29 mouse cellular contexts compared by ENCODE assay signal in the genomic region with DNA sequence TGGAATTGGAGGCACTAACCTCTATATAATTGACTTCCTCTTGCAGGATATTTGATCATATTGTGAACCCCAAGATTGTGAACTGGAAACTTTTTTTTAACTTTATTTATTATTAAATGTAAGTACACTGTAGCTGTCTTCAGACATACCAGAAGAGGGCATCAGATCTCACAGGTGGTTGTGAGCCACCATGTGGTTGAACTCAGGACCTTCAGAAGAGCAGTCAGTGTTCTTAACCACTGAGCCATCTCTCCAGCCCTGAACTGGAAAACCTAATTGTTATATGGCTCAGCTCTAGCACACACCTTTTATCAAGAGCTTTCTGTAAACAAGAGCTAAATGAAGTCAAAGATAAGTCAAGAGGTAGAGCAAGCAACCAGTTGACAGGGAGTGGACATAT. TPM values are rescaled to one million over a fixed set of nuclear protein-coding genes. Genes with fewer than 3 reads are reported as not detected.
DNase-seq lines count a peak whose midpoint lies in the region; ATAC-seq and TF ChIP-seq lines count a peak whose summit lies in the region.
"Had no signal": no experiment of that assay in that cellular context is flagged by ENCODE, and none has a peak within 500 bp of the region (broad histone marks: within the 10 kb centered on the region; RNA-seq: fewer than 3 reads in every experiment).

No protein-coding gene starts in this region.

- no peak overlapping the region for H3K4me2 ChIP-seq in stomach, postnatal 0 days (replicated peaks; ENCODE audit: low read depth)
- H3K4me2 ChIP-seq: heart, embryonic 15.5 days; kidney, embryonic 15.5 days; limb, embryonic 13.5 days; neural tube, embryonic 12.5 days had no signal

- peak; percentile 39 for TF ChIP-seq CTCF in layer of hippocampus, adult 2 months (conservative IDR thresholded peaks at IDR 0.05)
- peak; percentile 27 for TF ChIP-seq CTCF in Patski (IDR thresholded peaks at IDR 0.05)
- TF ChIP-seq CTCF in stomach, postnatal 0 days (IDR thresholded peaks at IDR 0.05; ENCODE audit: low read depth) = peak; percentile 45

- no peak for ATAC-seq in Patski
- no peak for ATAC-seq in stomach, postnatal 0 days (ENCODE audit: low FRiP score, low TSS enrichment)
- ATAC-seq in megakaryocyte, adult 5-6 weeks (ENCODE audit: poor library complexity, severe bottlenecking) = no peak
- ATAC-seq: hindbrain, embryonic 16.5 days had no signal

- H3K36me3 ChIP-seq in stomach, postnatal 0 days (ENCODE audit: control insufficient read depth, insufficient read depth, low read length) = no peaks in the 10 kb centered on the region
- H3K36me3 ChIP-seq: heart, embryonic 15.5 days had no signal

- no peak for DNase-seq in layer of hippocampus, adult 2 months (ENCODE audit: low spot score in 2 of 2)
- no peak for DNase-seq in layer of hippocampus, adult 9-11 months
- peak; percentile 55 for DNase-seq in thymus, postnatal 0 days (ENCODE audit: low spot score)
- no peak for DNase-seq in thymus, adult 18-20 months
- DNase-seq in Patski (ENCODE audit: low read depth, low spot score) = no peak
- no peak for DNase-seq in stomach, postnatal 0 days (ENCODE audit: low spot score)
- no peak for DNase-seq in adrenal gland, postnatal 14 days
- DNase-seq: adrenal gland, postnatal 10 days; cerebellum, adult 11 months; cerebellum, postnatal 14 days; embryo, embryonic 11 days; heart, adult 18-20 months; heart, postnatal 4 days; lung, postnatal 4 days; right cerebral cortex, adult 18-20 months had no signal

- no peak for TF ChIP-seq EP300 in stomach, postnatal 0 days (optimal IDR thresholded peaks at IDR 0.05)

- in situ Hi-C loops in Patski (cut with MboI; ENCODE audit: low pct_unique_long_range_greater_than_20kb) = loop anchor here (5.0 kb wide), 1 partner anchor 36 kb away; no protein-coding TSS in a partner anchor

- no peak overlapping the region for H3K4me3 ChIP-seq in layer of hippocampus, adult 2 months
- no peak overlapping the region for H3K4me3 ChIP-seq in stomach, postnatal 0 days (ENCODE audit: low read depth, low read length)
- H3K4me3 ChIP-seq: forebrain, embryonic 10.5 days; heart, embryonic 15.5 days; kidney, embryonic 15.5 days; limb, embryonic 13.5 days; midbrain, embryonic 10.5 days; neural tube, embryonic 12.5 days had no signal

- CTCF ChIA-PET in Patski (lab: Charles Lee) = interaction anchor here (1.1 to 3.2 kb wide), 6 partner anchors 16 to 43 kb away, joined by 3 to 15 read pairs (median 4); no protein-coding TSS in a partner anchor

- no peak overlapping the region for H3K9ac ChIP-seq in stomach, postnatal 0 days (ENCODE audit: low read length)
- H3K9ac ChIP-seq: heart, embryonic 15.5 days; kidney, embryonic 15.5 days; limb, embryonic 13.5 days; neural tube, embryonic 12.5 days had no signal

- no peaks in the 10 kb centered on the region for H3K27me3 ChIP-seq in Patski
- H3K27me3 ChIP-seq in stomach, postnatal 0 days (ENCODE audit: control insufficient read depth, insufficient read depth, low read length) = no peaks in the 10 kb centered on the region
- H3K27me3 ChIP-seq: heart, embryonic 15.5 days; kidney, embryonic 15.5 days; limb, embryonic 13.5 days; neural tube, embryonic 12.5 days had no signal

- H3K9me3 ChIP-seq in stomach, postnatal 0 days (ENCODE audit: control insufficient read depth, low read length) = no peaks in the 10 kb centered on the region
- H3K9me3 ChIP-seq: forebrain, embryonic 10.5 days; heart, embryonic 15.5 days; kidney, embryonic 15.5 days; limb, embryonic 13.5 days; midbrain, embryonic 10.5 days; neural tube, embryonic 12.5 days had no signal

- POLR2A ChIA-PET in Patski (lab: Charles Lee) = interaction anchor here (0.6 kb wide), 1 partner anchor 18 kb away, joined by 3 read pairs; no protein-coding TSS in a partner anchor

- no peaks in the 10 kb centered on the region for H3K4me1 ChIP-seq in stomach, postnatal 0 days (replicated peaks; ENCODE audit: control insufficient read depth, insufficient read depth)
- H3K4me1 ChIP-seq: forebrain, embryonic 10.5 days; heart, embryonic 15.5 days; kidney, embryonic 15.5 days; limb, embryonic 13.5 days; midbrain, embryonic 10.5 days; neural tube, embryonic 12.5 days had no signal

- no peak overlapping the region for H3K27ac ChIP-seq in layer of hippocampus, adult 2 months
- H3K27ac ChIP-seq in stomach, postnatal 0 days (replicated peaks) = no peak overlapping the region
- H3K27ac ChIP-seq: forebrain, embryonic 10.5 days; heart, embryonic 15.5 days; kidney, embryonic 15.5 days; limb, embryonic 13.5 days; midbrain, embryonic 10.5 days; neural tube, embryonic 12.5 days had no signal

RNA-seq across cellular contexts. Expression of gene Dusp2, which starts 29.8 kb away (rescaled TPM):
- 1 to 10 TPM; 1.6 to 2.0 TPM for total RNA-seq in layer of hippocampus, adult 2 months (2021)
- 145 and 188 TPM in 2 replicates for polyA plus RNA-seq in thymus, postnatal 0 days (2015; fragmentation: Nextera tagmentation; extraction: Ambion mirVana)
- polyA plus RNA-seq in Patski (2021) = 7.0 TPM
- 2.6 and 3.2 TPM in 2 replicates for polyA plus RNA-seq in stomach, postnatal 0 days (2015; fragmentation: Nextera tagmentation; extraction: Ambion mirVana)
- total RNA-seq in megakaryocyte, adult 5-6 weeks (2015) = 8.6 and 10.9 TPM in 2 replicates
- 10.1 and 10.9 TPM in 2 replicates for total RNA-seq in megakaryocyte, adult 5-6 weeks (2017)
- total RNA-seq in adrenal gland, postnatal 14 days (2021) = 1.9 and 9.9 TPM in 2 replicates

RNA-seq across cellular contexts. Expression of gene Astl, which starts 32.3 kb away (rescaled TPM):
- not detected for total RNA-seq in layer of hippocampus, adult 2 months (2021)
- polyA plus RNA-seq in thymus, postnatal 0 days (2015; fragmentation: Nextera tagmentation; extraction: Ambion mirVana) = 0.14 and 0.39 TPM in 2 replicates
- polyA plus RNA-seq in Patski (2021) = not detected
- polyA plus RNA-seq in stomach, postnatal 0 days (2015; fragmentation: Nextera tagmentation; extraction: Ambion mirVana) = not detected in 2 replicates
- 0.18 TPM in 1 of 2 replicates, not detected in the other for total RNA-seq in megakaryocyte, adult 5-6 weeks (2015)
- total RNA-seq in megakaryocyte, adult 5-6 weeks (2017) = 0.07 TPM in 1 of 2 replicates, not detected in the other
- total RNA-seq in adrenal gland, postnatal 14 days (2021) = not detected in 2 replicates
- total RNA-seq: gastrocnemius, adult 8-10 months; heart, adult 18-20 months; heart, postnatal 4 days; layer of hippocampus, postnatal 25 days; left cerebral cortex, postnatal 10 days had no signal
- polyA plus RNA-seq: forebrain, embryonic 10.5 days; heart, embryonic 15.5 days; hindbrain, embryonic 16.5 days; kidney, embryonic 15.5 days; large intestine, adult 2 months; liver, embryonic 16.5 days; midbrain, embryonic 10.5 days; neural tube, embryonic 12.5 days had no signal

RNA-seq across cellular contexts. Expression of gene Stard7, which starts 36.1 kb away (rescaled TPM):
- 100 to 1,000 TPM; 112 to 117 TPM for total RNA-seq in layer of hippocampus, adult 2 months (2021)
- 56.7 and 61.8 TPM in 2 replicates for polyA plus RNA-seq in thymus, postnatal 0 days (2015; fragmentation: Nextera tagmentation; extraction: Ambion mirVana)
- polyA plus RNA-seq in Patski (2021) = 85.1 TPM
- polyA plus RNA-seq in stomach, postnatal 0 days (2015; fragmentation: Nextera tagmentation; extraction: Ambion mirVana) = 57.3 and 62.7 TPM in 2 replicates
- 38.5 and 42.0 TPM in 2 replicates for total RNA-seq in megakaryocyte, adult 5-6 weeks (2015)
- 65.1 and 87.4 TPM in 2 replicates for total RNA-seq in megakaryocyte, adult 5-6 weeks (2017)
- 123 and 134 TPM in 2 replicates for total RNA-seq in adrenal gland, postnatal 14 days (2021)

RNA-seq across cellular contexts. Expression of gene Adra2b, which starts 56.9 kb away (rescaled TPM):
- total RNA-seq in layer of hippocampus, adult 2 months (2021) = under 1 TPM in 1 of 2 experiments, not detected in 1; 0.26 TPM
- polyA plus RNA-seq in thymus, postnatal 0 days (2015; fragmentation: Nextera tagmentation; extraction: Ambion mirVana) = 0.47 and 0.50 TPM in 2 replicates
- not detected for polyA plus RNA-seq in Patski (2021)
- 0.36 and 0.57 TPM in 2 replicates for polyA plus RNA-seq in stomach, postnatal 0 days (2015; fragmentation: Nextera tagmentation; extraction: Ambion mirVana)
- not detected in 2 replicates for total RNA-seq in megakaryocyte, adult 5-6 weeks (2015)
- total RNA-seq in megakaryocyte, adult 5-6 weeks (2017) = not detected in 2 replicates
- total RNA-seq in adrenal gland, postnatal 14 days (2021) = 2.6 TPM in 2 replicates
- total RNA-seq: monocyte, adult 5-6 weeks had no signal

RNA-seq across cellular contexts. Expression of gene Tmem127, which starts 58.4 kb away (rescaled TPM):
- total RNA-seq in layer of hippocampus, adult 2 months (2021) = 10 to 100 TPM; 67.5 to 78.5 TPM
- polyA plus RNA-seq in thymus, postnatal 0 days (2015; fragmentation: Nextera tagmentation; extraction: Ambion mirVana) = 30.7 and 34.2 TPM in 2 replicates
- polyA plus RNA-seq in Patski (2021) = 81.1 TPM
- 27.0 and 27.1 TPM in 2 replicates for polyA plus RNA-seq in stomach, postnatal 0 days (2015; fragmentation: Nextera tagmentation; extraction: Ambion mirVana)
- 23.9 and 24.6 TPM in 2 replicates for total RNA-seq in megakaryocyte, adult 5-6 weeks (2015)
- 49.8 and 70.7 TPM in 2 replicates for total RNA-seq in megakaryocyte, adult 5-6 weeks (2017)
- 65.1 and 65.3 TPM in 2 replicates for total RNA-seq in adrenal gland, postnatal 14 days (2021)
